16 mouse cellular contexts compared by ENCODE assay signal in genomic region chr16:76239353-76239752, GRCm38 (mm10).
"Had no signal": no experiment of that assay in that cellular context is flagged by ENCODE, and none has a peak within 500 bp of the region (broad histone marks: within the 10 kb centered on the region; RNA-seq: fewer than 3 reads in every experiment).

No protein-coding gene starts in this region.

- H3K27me3 ChIP-seq: intestine, embryonic 15.5 days; limb, embryonic 12.5 days; liver, embryonic 13.5 days; lung, embryonic 15.5 days; megakaryocyte, embryonic 14.5 days; midbrain, embryonic 12.5 days; neural tube, embryonic 15.5 days had no signal

- H3K4me3 ChIP-seq: intestine, embryonic 15.5 days; limb, embryonic 12.5 days; liver, embryonic 13.5 days; lung, embryonic 15.5 days; megakaryocyte, embryonic 14.5 days; midbrain, embryonic 12.5 days; myocyte; neural tube, embryonic 15.5 days had no signal

- H3K4me2 ChIP-seq: intestine, embryonic 15.5 days; limb, embryonic 12.5 days; liver, embryonic 13.5 days; lung, embryonic 15.5 days; midbrain, embryonic 12.5 days; neural tube, embryonic 15.5 days had no signal

- H3K9me3 ChIP-seq: intestine, embryonic 15.5 days; limb, embryonic 12.5 days; liver, embryonic 13.5 days; lung, embryonic 15.5 days; megakaryocyte, embryonic 14.5 days; midbrain, embryonic 12.5 days; neural tube, embryonic 15.5 days had no signal

- H3K4me1 ChIP-seq: intestine, embryonic 15.5 days; liver, embryonic 13.5 days; lung, embryonic 15.5 days; midbrain, embryonic 12.5 days; neural tube, embryonic 15.5 days had no signal

- H3K36me3 ChIP-seq: intestine, embryonic 15.5 days; limb, embryonic 12.5 days; liver, embryonic 13.5 days; lung, embryonic 15.5 days; midbrain, embryonic 12.5 days; neural tube, embryonic 15.5 days had no signal

- DNase-seq: layer of hippocampus, postnatal 36 days; liver; liver, embryonic 13.5 days; liver, postnatal 0 days; lung, postnatal 14 days; spleen, adult 18-20 months; thymus, adult 18-20 months; thymus, postnatal 14 days had no signal

- H3K27ac ChIP-seq: intestine, embryonic 15.5 days; limb, embryonic 12.5 days; liver, embryonic 13.5 days; lung, embryonic 15.5 days; macrophage; midbrain, embryonic 12.5 days; neural tube, embryonic 15.5 days had no signal

- H3K9ac ChIP-seq: intestine, embryonic 15.5 days; limb, embryonic 12.5 days; liver, embryonic 13.5 days; liver, postnatal 0 days; lung, embryonic 15.5 days; midbrain, embryonic 12.5 days; neural tube, embryonic 15.5 days had no signal

- ATAC-seq: intestine, embryonic 15.5 days; liver, postnatal 0 days had no signal
